Comparison of ENCODE assay signal across 16 mouse cellular contexts in genomic region chr5:65776907-65777306, GRCm38 (mm10).
"Had no signal": no experiment of that assay in that cellular context is flagged by ENCODE, and none has a peak within 500 bp of the region (broad histone marks: within the 10 kb centered on the region; RNA-seq: fewer than 3 reads in every experiment).

No protein-coding gene starts in this region.

- H3K27ac ChIP-seq: liver, embryonic 15.5 days; lung, embryonic 15.5 days; macrophage; midbrain, embryonic 13.5 days; midbrain, embryonic 15.5 days; neural tube, embryonic 12.5 days; stomach, embryonic 15.5 days; stomach, postnatal 0 days had no signal

- H3K4me1 ChIP-seq: liver, embryonic 15.5 days; lung, embryonic 15.5 days; midbrain, embryonic 15.5 days; neural tube, embryonic 12.5 days; stomach, embryonic 15.5 days had no signal

- ATAC-seq: liver, postnatal 0 days; midbrain, embryonic 13.5 days; midbrain, embryonic 15.5 days had no signal

- H3K4me3 ChIP-seq: liver, embryonic 15.5 days; lung, embryonic 15.5 days; megakaryocyte, embryonic 14.5 days; midbrain, embryonic 13.5 days; midbrain, embryonic 15.5 days; neural tube, embryonic 12.5 days; stomach, embryonic 15.5 days had no signal

- H3K9me3 ChIP-seq: liver, embryonic 15.5 days; lung, embryonic 15.5 days; megakaryocyte, embryonic 14.5 days; midbrain, embryonic 13.5 days; midbrain, embryonic 15.5 days; neural tube, embryonic 12.5 days; stomach, embryonic 15.5 days had no signal

- H3K27me3 ChIP-seq: liver, embryonic 15.5 days; lung, embryonic 15.5 days; megakaryocyte, embryonic 14.5 days; midbrain, embryonic 13.5 days; midbrain, embryonic 15.5 days; neural tube, embryonic 12.5 days; stomach, embryonic 15.5 days had no signal

- DNase-seq: liver, postnatal 0 days; lung, adult 2 months; lung, postnatal 10 days; right cerebral cortex, postnatal 14 days; thymus, adult 2 months; thymus, postnatal 25 days; thymus, postnatal 4 days had no signal

- H3K9ac ChIP-seq: liver, embryonic 15.5 days; liver, postnatal 0 days; lung, embryonic 15.5 days; midbrain, embryonic 13.5 days; midbrain, embryonic 15.5 days; neural tube, embryonic 12.5 days; stomach, embryonic 15.5 days had no signal

- H3K4me2 ChIP-seq: liver, embryonic 15.5 days; lung, embryonic 15.5 days; midbrain, embryonic 13.5 days; midbrain, embryonic 15.5 days; neural tube, embryonic 12.5 days; stomach, embryonic 15.5 days had no signal
